Mouse (Mus musculus): ENCODE data around the gene Nrxn3.

Gene Nrxn3

DNA sequence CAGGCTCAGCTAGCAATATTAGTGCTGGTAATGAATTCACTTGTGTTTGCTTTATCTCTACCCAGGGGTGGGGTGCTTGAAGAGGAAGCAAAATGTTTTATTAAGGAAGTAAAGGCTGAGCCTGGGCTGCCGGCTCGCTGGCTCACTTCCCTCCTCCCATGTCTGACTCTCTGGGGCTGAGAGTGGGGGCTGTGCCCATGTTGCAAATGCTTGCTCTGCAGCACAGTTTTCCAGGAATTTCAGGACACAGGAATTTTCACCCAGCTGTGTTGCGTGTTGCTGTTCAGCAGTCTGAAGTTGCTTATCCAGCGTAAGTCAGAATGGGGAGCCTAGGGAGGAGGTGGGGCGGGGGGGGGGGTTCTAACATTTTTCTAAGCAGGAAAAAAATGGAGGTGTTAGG is 89.5 kb downstream of the Nrxn3 start:
- DNase-seq (ENCODE audit: low read depth, low spot score): no peak

DNA sequence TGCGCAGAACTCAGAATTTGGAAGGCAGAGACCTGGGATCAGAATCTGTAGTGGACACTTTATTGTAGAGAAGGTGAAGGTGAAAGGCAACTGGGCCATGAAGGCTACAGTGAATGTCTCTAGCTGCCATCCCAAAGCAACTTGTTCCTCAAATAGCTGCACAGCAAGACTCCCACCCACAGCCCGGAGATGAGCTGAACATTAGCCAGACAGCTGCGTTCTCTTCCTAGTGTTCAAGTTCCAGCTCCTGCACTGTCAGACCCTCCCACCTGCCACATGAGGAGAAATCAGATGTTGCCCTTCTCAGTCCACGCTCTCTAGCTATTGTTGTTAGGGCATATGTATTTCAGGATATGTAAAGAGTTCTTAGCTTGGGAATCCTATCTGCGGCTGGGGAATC is 94.2 kb downstream of the Nrxn3 start:
- DNase-seq (ENCODE audit: low read depth, low spot score): no peak

DNA sequence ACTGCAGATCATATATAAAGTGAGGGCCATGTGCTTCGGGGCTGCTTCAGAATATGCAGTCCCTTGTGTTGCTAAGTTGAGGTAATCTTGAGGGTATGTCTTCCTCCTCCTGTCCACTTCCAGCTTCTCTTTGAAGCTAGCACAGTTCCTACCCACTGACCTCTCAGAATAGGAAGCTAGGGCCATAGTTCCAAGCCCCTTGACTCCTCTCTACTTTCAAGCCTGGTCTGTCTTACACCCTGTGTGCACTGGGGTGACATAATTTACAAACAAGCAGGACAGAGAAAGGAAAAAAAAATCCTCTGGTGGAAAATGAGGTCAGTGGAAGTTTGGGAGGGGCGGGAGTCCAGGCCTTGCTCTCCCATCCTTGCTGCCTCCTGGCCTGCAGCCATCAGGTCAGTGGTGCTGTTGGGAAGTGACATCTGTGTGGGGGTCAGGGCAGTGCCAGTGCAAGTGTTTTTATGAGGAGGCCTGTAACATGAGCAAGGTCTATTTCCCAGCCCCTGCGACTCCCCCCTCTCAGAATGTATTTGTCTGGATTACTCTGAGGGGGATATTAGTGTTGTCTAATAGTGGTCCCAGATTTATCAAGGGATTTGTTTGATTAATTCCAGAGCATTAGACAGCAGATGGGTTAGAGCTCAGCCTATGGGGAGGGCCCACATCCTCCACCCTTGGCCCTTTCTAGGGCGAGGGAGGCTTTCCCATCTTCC is 96.1 kb downstream of the Nrxn3 start:
- DNase-seq (ENCODE audit: low read depth, low spot score): no peak

DNA sequence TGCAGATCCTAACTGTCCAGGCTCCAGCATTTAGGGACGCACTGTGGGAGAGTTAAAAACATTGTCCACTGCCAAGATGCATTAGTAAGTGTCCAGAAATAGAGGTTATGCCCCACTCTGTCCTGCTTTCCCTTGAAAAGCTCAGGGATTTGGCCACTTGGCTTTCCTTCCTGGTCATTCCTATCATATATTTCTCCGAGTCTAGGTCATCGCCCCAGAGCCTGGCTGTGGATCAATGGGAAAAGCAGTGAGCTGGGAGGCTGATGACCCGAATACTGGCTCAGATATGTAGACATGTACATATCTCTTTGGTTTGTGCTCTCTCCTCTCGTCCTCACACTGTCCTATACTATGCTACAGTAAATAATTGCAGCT is 96.6 kb downstream of the Nrxn3 start:
- no peak for DNase-seq (ENCODE audit: low read depth, low spot score)

DNA sequence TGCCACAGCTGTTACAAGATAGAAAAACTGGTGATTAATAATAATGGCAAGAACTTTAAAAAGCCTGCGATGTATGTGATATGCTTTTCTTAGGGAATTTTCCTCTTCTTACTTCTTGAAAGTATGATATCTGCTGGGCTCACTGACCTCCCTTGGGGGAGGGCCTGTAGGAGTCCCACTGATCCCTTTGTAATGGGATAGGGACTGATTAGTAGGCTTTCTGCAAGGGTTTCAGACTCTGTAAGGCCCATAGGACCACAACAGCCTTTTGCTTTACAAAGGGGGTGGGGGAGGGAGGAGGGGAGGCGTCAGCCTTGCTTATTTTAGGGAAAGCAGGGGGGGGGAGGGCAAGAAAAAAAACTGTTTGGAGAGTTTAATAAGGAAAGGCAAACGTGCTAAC is 97.5 kb downstream of the Nrxn3 start:
- no peak for DNase-seq (ENCODE audit: low read depth, low spot score)

- no peak for DNase-seq (ENCODE audit: low read depth, low spot score)
Observed at GRCm38 (mm10) chr12:88830851-88831250, 108.2 kb downstream of the Nrxn3 start.

DNA sequence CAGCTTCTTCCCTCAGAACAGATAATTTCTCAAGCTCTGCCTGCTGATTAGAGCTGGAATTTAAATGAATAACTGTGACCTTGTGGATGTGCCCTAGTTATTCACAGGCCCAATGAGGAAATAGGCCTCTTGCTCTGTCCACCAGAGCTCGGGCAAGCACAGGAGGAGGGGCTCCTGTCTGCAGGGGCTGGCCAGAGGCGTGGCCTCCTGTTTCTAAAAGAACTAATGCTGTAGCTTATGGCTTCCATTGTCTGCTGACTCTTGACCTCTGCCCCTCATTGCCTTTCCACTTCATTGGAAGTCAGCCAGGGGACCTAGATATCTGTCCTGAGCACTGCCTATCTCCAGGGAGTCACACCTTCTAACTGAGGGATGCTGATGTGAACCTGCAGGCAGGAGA is 113.1 kb downstream of the Nrxn3 start:
- DNase-seq (ENCODE audit: low read depth, low spot score): no peak

GRCm38 (mm10) chr12:88839724-88840123 is 117.0 kb downstream of the Nrxn3 start:
- no peak for DNase-seq (ENCODE audit: low read depth, low spot score)

GRCm38 (mm10) chr12:88841350-88841749 is 118.7 kb downstream of the Nrxn3 start:
- DNase-seq (ENCODE audit: low read depth, low spot score): no peak

DNA sequence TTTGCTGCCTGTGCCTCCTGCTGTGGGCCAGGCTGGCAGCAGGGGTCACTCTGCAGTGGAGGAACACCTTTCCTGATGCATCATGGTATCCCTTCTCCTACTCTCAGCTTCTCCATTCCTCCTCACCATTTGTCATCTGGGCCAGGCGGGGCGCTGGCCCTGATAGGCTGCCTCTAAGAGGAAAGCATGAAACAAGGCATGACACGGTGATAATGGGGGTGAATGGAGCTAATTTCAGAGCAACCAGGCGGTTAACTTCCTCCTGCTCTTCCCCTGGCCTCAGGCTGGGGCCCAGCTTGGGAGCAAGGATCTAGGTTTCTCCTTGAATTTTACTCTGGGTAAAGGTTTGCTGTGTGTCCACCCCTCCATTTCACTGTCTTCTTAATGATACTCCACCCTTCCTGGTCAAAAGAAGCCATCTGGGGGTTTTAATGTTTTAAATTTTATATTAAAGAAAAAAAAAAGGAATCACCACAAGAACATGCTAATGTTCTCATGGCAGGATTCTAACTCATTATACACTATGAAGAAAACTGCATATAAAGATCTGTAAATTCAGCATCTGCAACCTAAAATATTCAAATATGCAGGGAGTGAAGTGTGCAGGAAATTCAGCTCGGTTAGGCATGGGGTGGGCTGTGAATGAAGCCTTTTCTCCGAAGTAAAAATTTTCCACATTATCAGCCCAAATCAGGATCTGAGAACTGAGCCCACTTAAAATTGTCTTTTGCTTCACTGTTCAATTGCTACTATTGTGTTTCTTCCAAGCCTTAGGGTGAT is 127.9 kb downstream of the Nrxn3 start:
- DNase-seq (ENCODE audit: low read depth, low spot score): no peak

GRCm38 (mm10) chr12:88854039-88854438 is 131.4 kb downstream of the Nrxn3 start:
- DNase-seq (ENCODE audit: low read depth, low spot score): no peak

GRCm38 (mm10) chr12:88857701-88858100 is 135.0 kb downstream of the Nrxn3 start:
- DNase-seq (ENCODE audit: low read depth, low spot score): no peak

- DNase-seq (ENCODE audit: low read depth, low spot score): no peak
Observed at GRCm38 (mm10) chr12:88859456-88860345, 137.0 kb downstream of the Nrxn3 start.

GRCm38 (mm10) chr12:88860397-88860796 is 137.7 kb downstream of the Nrxn3 start:
- no peak for DNase-seq (ENCODE audit: low read depth, low spot score)

GRCm38 (mm10) chr12:88863069-88863468 is 140.4 kb downstream of the Nrxn3 start:
- DNase-seq (ENCODE audit: low read depth, low spot score): peak; percentile 8

DNA sequence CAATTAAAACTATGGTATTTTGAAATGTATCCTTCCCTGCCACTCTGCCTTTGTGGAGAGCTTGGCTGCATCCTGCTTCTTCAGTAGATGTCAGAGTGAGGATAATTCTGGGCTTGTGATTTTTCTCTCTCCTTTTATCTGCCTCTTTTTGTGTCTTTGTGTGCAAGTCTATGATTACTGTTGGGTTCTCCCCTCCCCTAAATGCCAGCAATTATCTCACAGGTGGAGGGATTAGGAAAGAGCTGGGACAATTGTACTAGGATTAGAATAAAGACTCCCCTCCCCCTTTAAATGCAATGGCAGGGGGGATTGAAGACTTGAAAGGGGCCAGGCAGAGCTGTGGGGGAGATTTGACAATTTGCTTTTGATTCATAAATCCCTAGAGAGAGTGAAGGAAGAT is 145.6 kb downstream of the Nrxn3 start:
- no peak for DNase-seq (ENCODE audit: low read depth, low spot score)

GRCm38 (mm10) chr12:88897331-88897730 is 174.7 kb downstream of the Nrxn3 start:
- DNase-seq (ENCODE audit: low read depth, low spot score): no peak

GRCm38 (mm10) chr12:88900014-88900727 is 177.5 kb downstream of the Nrxn3 start:
- DNase-seq (ENCODE audit: low read depth, low spot score): no peak

- DNase-seq (ENCODE audit: low read depth, low spot score): peak; percentile 16
Observed at GRCm38 (mm10) chr12:88900728-88901080, 178.0 kb downstream of the Nrxn3 start.

DNA sequence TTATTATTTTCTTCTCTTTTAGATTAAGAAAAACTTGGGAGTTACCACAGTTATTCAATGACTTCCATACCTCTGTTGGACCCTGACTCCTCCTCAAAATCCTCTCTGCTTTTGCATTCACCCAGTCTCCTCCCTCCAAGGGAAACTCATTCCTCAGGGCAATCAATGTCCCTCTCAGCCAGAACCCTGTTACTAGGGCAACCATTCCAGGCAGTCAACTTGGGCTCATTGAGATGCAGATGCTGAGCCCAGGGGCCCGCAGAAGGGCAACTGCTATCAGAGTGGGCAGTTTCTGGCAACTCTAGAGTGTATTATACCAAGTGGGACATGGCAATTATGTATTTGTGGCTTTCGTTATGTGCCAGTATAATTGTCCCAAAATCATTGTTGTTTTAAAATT is 188.1 kb downstream of the Nrxn3 start:
- DNase-seq (ENCODE audit: low read depth, low spot score): peak; percentile 88

DNA sequence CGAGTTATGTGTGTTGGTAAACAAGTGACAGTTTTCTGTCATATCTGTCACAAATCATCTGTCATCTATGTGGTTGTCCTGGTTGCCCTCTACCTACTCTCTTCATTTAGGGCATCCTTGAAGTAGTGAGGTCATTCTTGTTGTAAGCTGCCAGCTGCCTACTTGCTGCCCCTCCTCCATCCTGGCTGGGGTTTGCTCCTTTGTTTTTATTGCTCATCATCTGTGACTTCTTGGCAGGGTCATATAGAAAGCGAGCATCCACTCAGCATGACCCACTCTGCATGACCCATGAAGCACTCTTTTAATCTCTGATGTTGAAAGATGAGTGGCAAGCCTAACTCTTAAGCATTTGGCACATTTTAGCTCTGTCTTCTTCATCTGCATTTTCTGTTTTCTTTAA is 194.1 kb downstream of the Nrxn3 start:
- DNase-seq (ENCODE audit: low read depth, low spot score): no peak

GRCm38 (mm10) chr12:88924896-88925295 is 202.2 kb downstream of the Nrxn3 start:
- DNase-seq (ENCODE audit: low read depth, low spot score): no peak
